Mouse (Mus musculus): ENCODE measurements around the gene Fancc. TPM values are rescaled to one million over a fixed set of nuclear protein-coding genes. Genes with fewer than 3 reads are reported as not detected.

Fancc gene
- total and polyA plus RNA-seq, 2 experiments = 4.0 to 4.6 TPM

GRCm38 (mm10) chr13:63330236-63330860 lies 166.7 kb downstream of the Fancc start:
- no peaks in the 10 kb centered on the region for H3K36me3 ChIP-seq (ENCODE audit: control insufficient read depth, insufficient read depth, low read length)
- H3K4me1 ChIP-seq (ENCODE audit: control insufficient read depth, insufficient read depth, low read length) = peaks cover 6% of the 10 kb centered on the region
- H3K27ac ChIP-seq (replicated peaks; ENCODE audit: insufficient read depth, low read depth, low read length) = no peak overlapping the region
- no peak overlapping the region for H3K9ac ChIP-seq (ENCODE audit: low read depth, low read length)
- H3K27me3 ChIP-seq (ENCODE audit: control insufficient read depth, insufficient read depth, low read length) = no peaks in the 10 kb centered on the region
- 76% methylated on average over 9 of the region's 9 CpGs for WGBS
- H3K79me2 ChIP-seq (ENCODE audit: control insufficient read depth, insufficient read depth, low read length) = no peaks in the 10 kb centered on the region
- no peak for DNase-seq (ENCODE audit: extremely low read depth, low read depth, low spot score)
- H3K4me3 ChIP-seq (ENCODE audit: insufficient read depth, low read depth, low read length) = no peak overlapping the region
- TF ChIP-seq POLR2A (IDR thresholded peaks at IDR 0.05; ENCODE audit: extremely low read depth, insufficient read depth, low read length) = no peak
- no peak for TF ChIP-seq CTCF (IDR thresholded peaks at IDR 0.05; ENCODE audit: low read depth, low read length)

- Histone ChIP-seq H3K9ac (ENCODE audit: low read depth, low read length) (no peak overlapping the region), H3K4me3 (ENCODE audit: insufficient read depth, low read depth, low read length) (no peak overlapping the region), H3K27me3 (ENCODE audit: control insufficient read depth, insufficient read depth, low read length) (no peaks in the 10 kb centered on the region), H3K4me1 (ENCODE audit: control insufficient read depth, insufficient read depth, low read length) (peaks cover 23% of the 10 kb centered on the region), H3K27ac (replicated peaks; ENCODE audit: insufficient read depth, low read depth, low read length) (peak overlapping the region; percentile 88), H3K36me3 (ENCODE audit: control insufficient read depth, insufficient read depth, low read length) (no peaks in the 10 kb centered on the region), H3K79me2 (ENCODE audit: control insufficient read depth, insufficient read depth, low read length) (no peaks in the 10 kb centered on the region)
- peak; percentile 92 for DNase-seq (ENCODE audit: extremely low read depth, low read depth, low spot score)
- TF ChIP-seq CTCF (IDR thresholded peaks at IDR 0.05; ENCODE audit: low read depth, low read length) (no peak), POLR2A (IDR thresholded peaks at IDR 0.05; ENCODE audit: extremely low read depth, insufficient read depth, low read length) (no peak)
- 21% methylated on average over 2 of the region's 2 CpGs for WGBS
These were observed 171.1 kb downstream of the Fancc start for GRCm38 (mm10) chr13:63326015-63326414.

DNA sequence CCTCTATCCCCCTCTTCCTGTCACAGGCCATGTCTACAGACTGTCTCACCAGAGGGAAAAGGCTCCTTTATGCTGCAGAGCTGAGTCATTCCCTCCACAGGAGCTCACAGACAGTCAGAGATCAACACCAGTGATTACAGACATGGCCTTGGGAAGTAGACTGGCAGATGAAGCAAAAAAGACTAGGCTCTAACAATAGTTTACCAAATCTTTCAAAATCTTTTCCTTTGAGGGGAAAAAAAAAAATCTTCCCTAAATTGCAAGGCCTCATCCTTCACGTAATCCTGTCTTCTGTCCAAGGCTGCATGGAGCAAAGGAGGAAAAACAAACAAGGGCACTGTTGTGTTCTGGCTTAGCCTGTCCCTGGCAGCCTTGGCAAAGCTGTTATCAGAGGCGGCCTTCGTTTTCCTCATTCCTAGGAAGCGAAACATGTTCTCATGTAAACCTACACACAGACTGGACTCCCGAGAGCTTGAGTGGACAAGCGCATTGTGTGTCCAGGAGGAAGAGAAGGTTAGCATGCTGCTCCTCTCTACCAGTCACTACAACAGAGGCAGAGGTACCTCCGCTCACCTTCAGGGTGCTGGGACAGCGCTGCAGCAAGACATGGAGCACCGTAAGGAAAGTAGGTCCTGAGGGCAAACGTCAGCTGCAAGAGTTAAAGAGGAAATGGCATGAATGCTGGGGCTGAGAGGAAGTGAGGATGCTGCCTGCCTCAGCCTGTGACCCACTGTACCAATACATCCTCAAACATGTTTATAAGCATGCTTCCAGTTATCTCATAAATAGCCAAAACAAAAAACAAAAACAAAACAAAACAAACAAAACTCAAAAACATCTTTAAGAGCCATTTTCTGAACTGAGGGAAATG lies 171.9 kb downstream of the Fancc start:
- WGBS = 24% methylated on average over 10 of the region's 10 CpGs
- Histone ChIP-seq H3K27ac (replicated peaks; ENCODE audit: insufficient read depth, low read depth, low read length) (peak overlapping the region; percentile 88), H3K79me2 (ENCODE audit: control insufficient read depth, insufficient read depth, low read length) (no peaks in the 10 kb centered on the region), H3K27me3 (ENCODE audit: control insufficient read depth, insufficient read depth, low read length) (no peaks in the 10 kb centered on the region), H3K9ac (ENCODE audit: low read depth, low read length) (peak overlapping the region; percentile 46), H3K4me1 (ENCODE audit: control insufficient read depth, insufficient read depth, low read length) (peaks cover 23% of the 10 kb centered on the region), H3K4me3 (ENCODE audit: insufficient read depth, low read depth, low read length) (no peak overlapping the region), H3K36me3 (ENCODE audit: control insufficient read depth, insufficient read depth, low read length) (no peaks in the 10 kb centered on the region)
- TF ChIP-seq POLR2A (IDR thresholded peaks at IDR 0.05; ENCODE audit: extremely low read depth, insufficient read depth, low read length) = no peak
- TF ChIP-seq CTCF (IDR thresholded peaks at IDR 0.05; ENCODE audit: low read depth, low read length) = no peak
- DNase-seq (ENCODE audit: extremely low read depth, low read depth, low spot score) = peak; percentile 91

DNA sequence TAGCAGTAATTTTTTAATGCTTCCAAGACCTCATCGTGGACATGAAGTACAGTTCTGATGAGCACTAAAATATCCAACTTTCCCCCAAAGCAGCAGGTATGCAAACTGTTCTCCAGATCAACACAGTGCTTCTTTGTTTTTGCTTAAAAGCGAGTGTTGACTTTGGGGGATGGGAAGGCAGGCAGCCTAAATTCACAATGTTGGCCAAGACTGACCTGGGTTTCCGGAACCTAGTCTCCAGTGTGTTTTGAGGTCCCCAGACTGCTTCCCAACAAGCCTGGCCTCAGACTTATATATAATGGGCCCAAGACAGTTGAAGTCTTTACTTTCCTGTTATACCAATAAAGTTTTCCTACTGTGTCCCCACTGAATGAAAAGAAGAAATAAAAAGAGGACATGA lies 172.8 kb downstream of the Fancc start:
- WGBS = 20% methylated on average over 3 of the region's 3 CpGs
- H3K9ac ChIP-seq (ENCODE audit: low read depth, low read length) = no peak overlapping the region
- peak overlapping the region; percentile 88 for H3K27ac ChIP-seq (replicated peaks; ENCODE audit: insufficient read depth, low read depth, low read length)
- H3K4me3 ChIP-seq (ENCODE audit: insufficient read depth, low read depth, low read length) = no peak overlapping the region
- H3K27me3 ChIP-seq (ENCODE audit: control insufficient read depth, insufficient read depth, low read length) = no peaks in the 10 kb centered on the region
- no peaks in the 10 kb centered on the region for H3K36me3 ChIP-seq (ENCODE audit: control insufficient read depth, insufficient read depth, low read length)
- H3K79me2 ChIP-seq (ENCODE audit: control insufficient read depth, insufficient read depth, low read length) = no peaks in the 10 kb centered on the region
- DNase-seq (ENCODE audit: extremely low read depth, low read depth, low spot score) = peak; percentile 85
- no peak for TF ChIP-seq POLR2A (IDR thresholded peaks at IDR 0.05; ENCODE audit: extremely low read depth, insufficient read depth, low read length)
- TF ChIP-seq CTCF (IDR thresholded peaks at IDR 0.05; ENCODE audit: low read depth, low read length) = no peak
- H3K4me1 ChIP-seq (ENCODE audit: control insufficient read depth, insufficient read depth, low read length) = peaks cover 23% of the 10 kb centered on the region

- WGBS = 53% methylated on average over 9 of the region's 9 CpGs
- H3K27ac ChIP-seq (replicated peaks; ENCODE audit: insufficient read depth, low read depth, low read length) = peak overlapping the region; percentile 68
These were observed 173.6 kb downstream of the Fancc start for GRCm38 (mm10) chr13:63323286-63324075.

More at GRCm38 (mm10) chr13:63323286-63324075, 173.6 kb downstream of the Fancc start:
- Histone ChIP-seq H3K79me2 (ENCODE audit: control insufficient read depth, insufficient read depth, low read length) (no peaks in the 10 kb centered on the region), H3K9ac (ENCODE audit: low read depth, low read length) (no peak overlapping the region), H3K4me3 (ENCODE audit: insufficient read depth, low read depth, low read length) (no peak overlapping the region), H3K36me3 (ENCODE audit: control insufficient read depth, insufficient read depth, low read length) (no peaks in the 10 kb centered on the region), H3K27me3 (ENCODE audit: control insufficient read depth, insufficient read depth, low read length) (no peaks in the 10 kb centered on the region), H3K4me1 (ENCODE audit: control insufficient read depth, insufficient read depth, low read length) (peaks cover 23% of the 10 kb centered on the region)
- peak; percentile 40 for DNase-seq (ENCODE audit: extremely low read depth, low read depth, low spot score)
- TF ChIP-seq POLR2A (IDR thresholded peaks at IDR 0.05; ENCODE audit: extremely low read depth, insufficient read depth, low read length) = no peak
- TF ChIP-seq CTCF (IDR thresholded peaks at IDR 0.05; ENCODE audit: low read depth, low read length) = no peak
